13 mouse cellular contexts compared by ENCODE assay signal in the genomic region with DNA sequence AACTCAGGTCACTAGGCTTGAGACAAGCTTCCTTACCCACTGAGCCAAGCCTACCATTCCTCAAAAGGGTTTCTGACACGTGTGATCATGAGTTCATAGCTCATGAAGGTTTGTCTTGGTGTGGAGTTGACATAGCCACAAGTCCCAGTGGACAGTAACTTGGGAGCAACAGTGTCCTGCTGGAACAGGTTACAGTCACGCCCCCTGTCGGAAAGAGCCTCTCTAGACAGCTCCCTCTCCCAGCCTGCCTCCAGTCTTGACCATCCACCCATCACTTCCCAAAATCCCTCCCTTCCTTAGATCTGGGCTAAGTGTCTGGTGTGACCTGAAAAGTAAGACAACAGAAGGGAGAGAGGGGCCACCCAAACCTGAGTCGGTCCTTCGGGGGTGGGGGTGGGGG. TPM values are rescaled to one million over a fixed set of nuclear protein-coding genes. Genes with fewer than 3 reads are reported as not detected.
DNase-seq lines count a peak whose midpoint lies in the region.
"Had no signal": no experiment of that assay in that cellular context is flagged by ENCODE, and none has a peak within 500 bp of the region (broad histone marks: within the 10 kb centered on the region; RNA-seq: fewer than 3 reads in every experiment).

No protein-coding gene starts in this region.

- peak; percentile 21 to 41 for DNase-seq in heart, adult 18-20 months
- no peak for DNase-seq in heart, postnatal 10 days
- DNase-seq in kidney, postnatal 10 days, result peak; percentile 41
- DNase-seq in kidney, adult 11 months, result no peak
- DNase-seq in lung, postnatal 10 days, result peak; percentile 61
- DNase-seq in lung, postnatal 36 days, result no peak
- no peak for DNase-seq in spleen, postnatal 36 days (ENCODE audit: low spot score in 2 of 2)
- DNase-seq: adrenal gland, adult 2 months; cerebellum, postnatal 10 days; right cerebral cortex, postnatal 14 days; spleen, adult 18-20 months; thymus, adult 18-20 months; thymus, postnatal 4 days had no signal

- intact Hi-C loops in heart, postnatal 10 days (cut with DNase I), result no loop called here

RNA-seq across cellular contexts. Expression of a gene that starts 4.8 kb away (rescaled TPM):
- 10 to 100 TPM; 39.1 to 40.6 TPM for total RNA-seq in heart, adult 18-20 months (2021)
- 10 to 100 TPM; 32.2 to 37.4 TPM for total RNA-seq in heart, postnatal 10 days (2021)

RNA-seq across cellular contexts. Expression of a gene that starts 24.3 kb away (rescaled TPM):
- total RNA-seq in heart, adult 18-20 months (2021), result 100 to 1,000 TPM; 159 to 167 TPM
- total RNA-seq in heart, postnatal 10 days (2021), result 100 to 1,000 TPM; 147 to 161 TPM

RNA-seq across cellular contexts. Expression of a gene that starts 56.5 kb away (rescaled TPM):
- total RNA-seq in heart, adult 18-20 months (2021), result 10 to 100 TPM; 46.4 to 52.7 TPM
- 10 to 100 TPM; 49.2 to 59.2 TPM for total RNA-seq in heart, postnatal 10 days (2021)

RNA-seq across cellular contexts. Expression of a gene that starts 58.1 kb away (rescaled TPM):
- 10 to 100 TPM; 74.3 to 75.2 TPM for total RNA-seq in heart, adult 18-20 months (2021)
- total RNA-seq in heart, postnatal 10 days (2021), result 10 to 100 TPM; 61.4 to 63.6 TPM

Comparison
In these comparisons a context has a peak if more than half of its experiments do, and no peak if none do; other contexts are left out.
1. DNase-seq: peak in heart, adult 18-20 months (2 of 2), kidney, postnatal 10 days (single experiment) and lung, postnatal 10 days (single experiment); none in heart, postnatal 10 days (0 of 2), kidney, adult 11 months (single experiment), lung, postnatal 36 days (single experiment) and spleen, postnatal 36 days (0 of 2).